Mouse (Mus musculus) olfactory bulb, adult 2 months (tissue): ENCODE measurements around the gene Gm11239.
"Not testable (repeated sequence)": the region's sequence is repeated elsewhere in the genome, so short reads cannot be mapped to it uniquely, and the experiment has no call there.

ENCODE experiments used
- CTCF ChIP-seq: fragments of 200-500 bp; IDR thresholded peaks from 2 replicates; pipeline ENCODE4 v1.5.1; 2012; ENCODE audit warnings: low read depth, mild to moderate bottlenecking, low read length, moderate library complexity; ENCODE audit not compliant: insufficient read depth
- POLR2A ChIP-seq: fragments of 200-500 bp; IDR thresholded peaks from 2 replicates; pipeline ENCODE4 v1.6.1; 2012; ENCODE audit warnings: mild to moderate bottlenecking, low read depth, low read length, moderate library complexity; ENCODE audit not compliant: insufficient read depth

GRCm38 (mm10) chr4:73683216-73683615 is 15.1 kb downstream of the Gm11239 start, which contains the start of gene Gm428:
- TF ChIP-seq CTCF, POLR2A: not testable (repeated sequence)
